ENCODE assay signal across 23 mouse cellular contexts in genomic region chr2:181409643-181410042, GRCm38 (mm10).
"Had no signal": no experiment of that assay in that cellular context is flagged by ENCODE, and none has a peak within 500 bp of the region (broad histone marks: within the 10 kb centered on the region; RNA-seq: fewer than 3 reads in every experiment).

No protein-coding gene starts in this region.

- DNase-seq: kidney, adult 9 months; kidney, postnatal 25 days; layer of hippocampus, adult 9-11 months; liver; lung, adult 18-20 months; lung, postnatal 10 days; midbrain, embryonic 14.5 days; retina, postnatal 1 day; right cerebral cortex, postnatal 25 days; spleen, adult 18-20 months; thymus, postnatal 25 days had no signal

- H3K4me3 ChIP-seq: layer of hippocampus, adult 2 months; limb, embryonic 10.5 days; limb, embryonic 13.5 days; liver, embryonic 12.5 days; liver, embryonic 15.5 days; lung, embryonic 15.5 days; megakaryocyte, embryonic 14.5 days; midbrain, embryonic 10.5 days; neural tube, embryonic 12.5 days; neural tube, embryonic 15.5 days; stomach, embryonic 15.5 days had no signal

- H3K27ac ChIP-seq: layer of hippocampus, adult 2 months; limb, embryonic 10.5 days; limb, embryonic 13.5 days; liver, embryonic 12.5 days; liver, embryonic 15.5 days; lung, embryonic 15.5 days; macrophage; midbrain, embryonic 10.5 days; neural tube, embryonic 12.5 days; stomach, embryonic 15.5 days had no signal

- H3K4me1 ChIP-seq: limb, embryonic 10.5 days; limb, embryonic 13.5 days; lung, embryonic 15.5 days; neural tube, embryonic 12.5 days; stomach, embryonic 15.5 days had no signal

- H3K36me3 ChIP-seq: lung, embryonic 15.5 days; neural tube, embryonic 12.5 days; stomach, embryonic 15.5 days had no signal

- H3K9me3 ChIP-seq: limb, embryonic 10.5 days; limb, embryonic 13.5 days; liver, embryonic 12.5 days; liver, embryonic 15.5 days; lung, embryonic 15.5 days; megakaryocyte, embryonic 14.5 days; midbrain, embryonic 10.5 days; neural tube, embryonic 12.5 days; neural tube, embryonic 15.5 days; stomach, embryonic 15.5 days had no signal

- H3K9ac ChIP-seq: limb, embryonic 13.5 days; liver, embryonic 12.5 days; liver, embryonic 15.5 days; lung, embryonic 15.5 days; neural tube, embryonic 12.5 days; neural tube, embryonic 15.5 days; stomach, embryonic 15.5 days had no signal

- H3K27me3 ChIP-seq: limb, embryonic 13.5 days; liver, embryonic 12.5 days; liver, embryonic 15.5 days; lung, embryonic 15.5 days; neural tube, embryonic 12.5 days; neural tube, embryonic 15.5 days; stomach, embryonic 15.5 days had no signal

- ATAC-seq: liver, embryonic 12.5 days had no signal

- H3K4me2 ChIP-seq: limb, embryonic 13.5 days; liver, embryonic 12.5 days; liver, embryonic 15.5 days; lung, embryonic 15.5 days; neural tube, embryonic 12.5 days; neural tube, embryonic 15.5 days; stomach, embryonic 15.5 days had no signal
